Mouse (Mus musculus): ENCODE measurements around the gene Myrip. TPM values are rescaled to one million over a fixed set of nuclear protein-coding genes. Genes with fewer than 3 reads are reported as not detected.
"Not testable (repeated sequence)": the region's sequence is repeated elsewhere in the genome, so short reads cannot be mapped to it uniquely, and the experiment has no call there.

Gene Myrip
- 0.52 and 0.74 TPM in 2 replicates for polyA plus RNA-seq (2015; fragmentation: Nextera tagmentation; extraction: Ambion mirVana)

DNA sequence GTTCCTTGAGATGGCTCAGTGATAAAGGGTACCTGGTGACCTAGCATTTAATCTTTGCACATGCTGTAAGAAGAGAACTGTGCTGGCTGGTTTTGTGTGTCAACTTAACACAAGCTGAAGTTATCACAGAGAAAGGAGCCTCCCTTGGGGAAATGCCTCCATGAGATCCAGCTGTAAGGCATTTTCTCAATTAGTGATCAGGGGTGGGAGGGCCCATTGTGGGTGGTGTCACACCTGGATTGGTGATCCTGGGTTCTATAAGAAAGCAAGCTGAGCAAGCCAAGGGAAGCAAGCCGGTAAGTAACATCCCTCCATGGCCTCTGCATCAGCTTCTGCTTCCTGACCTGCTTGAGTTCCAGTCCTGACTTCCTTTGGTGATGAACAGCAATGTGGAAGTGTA is at the start of gene Myrip:
TSS of gene Myrip (plus strand) at position 301 of the 400 bp plus-strand sequence.
- H3K27ac ChIP-seq; H3K9ac ChIP-seq; H3K36me3 ChIP-seq; H3K4me3 ChIP-seq (replicated peaks); H3K4me2 ChIP-seq; H3K9me3 ChIP-seq; ATAC-seq (ENCODE audit: insufficient read depth, low FRiP score, low read depth): not testable (repeated sequence)
- Histone ChIP-seq H3K27me3 (replicated peaks) (peaks cover 38% of the 10 kb centered on the region), H3K4me1 (peaks cover 15% of the 10 kb centered on the region)
- WGBS, result 70% methylated on average over 1 of the region's 1 CpGs

DNA sequence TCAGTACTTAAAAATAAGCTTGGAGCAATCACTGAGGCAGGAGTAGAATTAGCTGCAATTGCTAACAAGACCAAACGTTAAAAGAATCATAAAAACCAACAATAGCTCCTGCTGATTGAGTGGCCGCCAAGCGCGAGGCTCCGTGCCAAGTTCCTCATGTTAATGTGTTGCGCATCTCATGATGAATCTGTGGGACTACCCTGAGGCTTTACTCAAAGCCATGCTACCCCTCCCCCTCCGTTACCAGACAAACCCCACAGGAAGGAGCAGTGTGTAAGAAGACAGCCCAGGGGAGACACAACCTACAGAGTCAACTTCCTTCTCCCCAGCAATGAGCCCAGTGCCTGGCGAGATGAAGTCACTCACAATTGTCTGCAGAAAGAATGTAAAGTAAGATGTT is 41.5 kb upstream of the Myrip start:
- ATAC-seq (ENCODE audit: insufficient read depth, low FRiP score, low read depth), result no peak
- Histone ChIP-seq H3K9me3 (no peaks in the 10 kb centered on the region), H3K4me2 (no peak overlapping the region), H3K36me3 (no peaks in the 10 kb centered on the region), H3K27me3 (replicated peaks) (no peaks in the 10 kb centered on the region), H3K4me3 (replicated peaks) (no peak overlapping the region), H3K27ac (no peak overlapping the region), H3K4me1 (no peaks in the 10 kb centered on the region), H3K9ac (no peak overlapping the region)
- 52% methylated on average over 8 of the region's 8 CpGs for WGBS

DNA sequence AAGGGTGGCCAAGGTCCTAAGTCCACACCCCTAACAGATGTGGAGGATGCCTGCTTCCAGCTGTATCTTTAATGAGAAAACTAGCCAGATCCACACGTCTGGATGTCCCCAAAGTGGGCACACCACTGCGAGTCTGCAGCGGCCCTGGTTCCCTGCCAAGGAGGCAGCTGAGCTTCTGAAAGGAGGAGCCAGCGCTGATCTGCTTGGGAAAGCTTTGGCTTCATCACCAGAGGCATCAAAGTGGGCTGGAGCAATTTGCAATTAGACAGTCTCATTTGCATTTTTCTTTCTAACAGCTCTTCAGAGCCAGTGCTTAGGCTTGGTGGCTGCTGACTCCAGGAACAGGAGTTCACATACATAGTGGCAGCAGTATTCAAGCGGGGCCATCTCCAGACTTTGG is 37.3 kb upstream of the Myrip start:
- Histone ChIP-seq H3K4me2 (no peak overlapping the region), H3K4me3 (replicated peaks) (no peak overlapping the region), H3K27me3 (replicated peaks) (no peaks in the 10 kb centered on the region), H3K36me3 (no peaks in the 10 kb centered on the region), H3K4me1 (no peaks in the 10 kb centered on the region), H3K27ac (no peak overlapping the region), H3K9me3 (no peaks in the 10 kb centered on the region), H3K9ac (no peak overlapping the region)
- ATAC-seq (ENCODE audit: insufficient read depth, low FRiP score, low read depth), result no peak
- WGBS, result 56% methylated on average over 5 of the region's 5 CpGs

DNA sequence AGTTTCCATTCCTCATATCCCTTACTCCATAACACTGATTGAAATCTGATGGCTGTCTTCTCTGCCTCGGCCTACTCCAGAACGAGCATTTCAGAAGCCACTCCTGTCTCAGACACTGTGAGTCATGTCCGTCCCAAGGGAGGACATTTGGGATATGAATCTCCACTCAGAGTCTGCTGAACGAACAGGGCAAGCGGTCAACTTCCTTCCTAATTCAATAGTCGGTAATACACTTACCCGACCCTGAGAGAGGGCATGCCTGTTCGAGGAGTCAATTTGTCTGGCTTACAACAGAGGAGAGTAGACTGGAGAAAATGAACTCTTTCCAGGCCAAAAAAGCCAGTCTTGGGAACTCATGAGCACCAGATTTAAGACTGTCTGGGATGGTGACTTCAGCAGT is 28.2 kb upstream of the Myrip start:
- Histone ChIP-seq H3K4me3 (replicated peaks) (no peak overlapping the region), H3K9ac (no peak overlapping the region), H3K27ac (no peak overlapping the region), H3K36me3 (no peaks in the 10 kb centered on the region), H3K9me3 (no peaks in the 10 kb centered on the region), H3K4me1 (no peaks in the 10 kb centered on the region), H3K4me2 (no peak overlapping the region), H3K27me3 (replicated peaks) (no peaks in the 10 kb centered on the region)
- ATAC-seq (ENCODE audit: insufficient read depth, low FRiP score, low read depth), result no peak
- 61% methylated on average over 8 of the region's 8 CpGs for WGBS

DNA sequence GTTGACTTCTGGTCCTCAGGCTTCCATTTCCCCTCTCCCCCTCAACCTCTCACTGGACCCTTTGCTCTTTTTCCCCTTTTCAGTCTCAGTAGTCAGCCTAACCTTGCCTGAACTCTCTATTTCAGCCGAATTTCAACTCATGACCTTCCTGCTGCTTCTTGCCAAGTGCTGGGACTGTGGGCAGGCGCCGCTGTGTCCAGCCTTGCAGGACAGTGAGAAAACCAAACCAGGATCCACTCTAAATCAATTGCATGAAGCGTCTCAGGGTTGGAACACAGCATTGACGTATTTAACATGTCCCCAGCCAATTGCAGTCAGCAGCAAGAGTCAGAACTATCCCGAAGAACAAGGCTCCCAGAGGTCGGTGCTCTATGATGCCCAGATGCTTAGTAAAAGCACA is 26.1 kb upstream of the Myrip start:
- no peaks in the 10 kb centered on the region for H3K27me3 ChIP-seq (replicated peaks)
- no peaks in the 10 kb centered on the region for H3K36me3 ChIP-seq
- no peak for ATAC-seq (ENCODE audit: insufficient read depth, low FRiP score, low read depth)
- H3K27ac ChIP-seq, result no peak overlapping the region
- H3K4me2 ChIP-seq, result no peak overlapping the region
- no peak overlapping the region for H3K4me3 ChIP-seq (replicated peaks)
- no peak overlapping the region for H3K9ac ChIP-seq
- no peaks in the 10 kb centered on the region for H3K9me3 ChIP-seq
- 68% methylated on average over 7 of the region's 7 CpGs for WGBS
- H3K4me1 ChIP-seq, result no peaks in the 10 kb centered on the region

DNA sequence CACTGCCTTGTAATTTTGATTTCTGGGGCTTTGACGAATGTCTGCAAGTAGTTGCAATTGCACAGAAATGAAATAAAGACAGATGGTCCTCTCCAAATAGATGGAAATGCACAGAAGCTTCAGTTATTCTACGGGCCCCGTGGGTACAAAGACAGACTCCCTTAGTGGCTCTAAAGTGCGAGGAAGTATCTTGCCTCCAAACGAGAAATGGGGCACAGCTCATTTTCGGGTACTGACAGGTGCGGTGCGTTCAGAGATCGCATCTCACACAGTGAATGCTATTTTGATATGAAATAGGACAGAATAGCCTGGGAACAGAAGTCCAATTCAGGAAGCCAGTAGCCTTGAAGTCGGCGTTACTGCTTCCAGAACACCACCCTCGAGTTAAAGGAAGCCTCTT is 20.2 kb upstream of the Myrip start:
- no peaks in the 10 kb centered on the region for H3K27me3 ChIP-seq (replicated peaks)
- no peaks in the 10 kb centered on the region for H3K4me1 ChIP-seq
- H3K4me3 ChIP-seq (replicated peaks), result no peak overlapping the region
- no peak overlapping the region for H3K27ac ChIP-seq
- H3K9me3 ChIP-seq, result no peaks in the 10 kb centered on the region
- H3K9ac ChIP-seq, result no peak overlapping the region
- no peak overlapping the region for H3K4me2 ChIP-seq
- ATAC-seq (ENCODE audit: insufficient read depth, low FRiP score, low read depth), result no peak
- WGBS, result 86% methylated on average over 12 of the region's 12 CpGs
- no peaks in the 10 kb centered on the region for H3K36me3 ChIP-seq

GRCm38 (mm10) chr9:120282461-120283047 is 18.8 kb upstream of the Myrip start:
- 55% methylated on average over 9 of the region's 9 CpGs for WGBS
- H3K4me3 ChIP-seq (replicated peaks), result no peak overlapping the region
- ATAC-seq (ENCODE audit: insufficient read depth, low FRiP score, low read depth), result no peak
- H3K27me3 ChIP-seq (replicated peaks), result no peaks in the 10 kb centered on the region
- no peak overlapping the region for H3K4me2 ChIP-seq
- H3K4me1 ChIP-seq, result no peaks in the 10 kb centered on the region
- H3K27ac ChIP-seq, result no peak overlapping the region
- H3K9me3 ChIP-seq, result no peaks in the 10 kb centered on the region
- H3K9ac ChIP-seq, result no peak overlapping the region
- no peaks in the 10 kb centered on the region for H3K36me3 ChIP-seq

DNA sequence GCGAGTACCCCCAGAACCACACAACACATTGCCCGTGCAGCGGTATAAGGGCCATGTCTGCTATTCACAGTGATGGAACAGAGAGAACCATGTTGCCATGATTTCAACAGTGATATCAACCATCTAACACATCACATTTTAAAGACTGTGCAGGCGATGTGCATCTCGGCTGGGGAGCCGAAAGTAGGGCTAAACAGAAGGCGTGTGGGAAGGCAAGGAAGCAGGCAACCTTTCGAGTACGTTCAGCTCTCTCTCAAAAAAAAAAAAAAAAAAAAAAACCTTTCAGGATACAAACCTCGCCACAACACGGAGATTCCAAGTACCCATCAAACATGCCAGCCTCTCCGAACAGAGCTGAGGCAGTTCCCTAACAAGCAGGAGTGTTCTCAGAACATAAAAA is 17.8 kb upstream of the Myrip start:
- no peaks in the 10 kb centered on the region for H3K9me3 ChIP-seq
- H3K4me3 ChIP-seq (replicated peaks), result no peak overlapping the region
- ATAC-seq (ENCODE audit: insufficient read depth, low FRiP score, low read depth), result no peak
- no peak overlapping the region for H3K4me2 ChIP-seq
- no peaks in the 10 kb centered on the region for H3K36me3 ChIP-seq
- no peak overlapping the region for H3K27ac ChIP-seq
- H3K27me3 ChIP-seq (replicated peaks), result no peaks in the 10 kb centered on the region
- no peaks in the 10 kb centered on the region for H3K4me1 ChIP-seq
- no peak overlapping the region for H3K9ac ChIP-seq
- 88% methylated on average over 12 of the region's 12 CpGs for whole genome bisulfite sequencing

DNA sequence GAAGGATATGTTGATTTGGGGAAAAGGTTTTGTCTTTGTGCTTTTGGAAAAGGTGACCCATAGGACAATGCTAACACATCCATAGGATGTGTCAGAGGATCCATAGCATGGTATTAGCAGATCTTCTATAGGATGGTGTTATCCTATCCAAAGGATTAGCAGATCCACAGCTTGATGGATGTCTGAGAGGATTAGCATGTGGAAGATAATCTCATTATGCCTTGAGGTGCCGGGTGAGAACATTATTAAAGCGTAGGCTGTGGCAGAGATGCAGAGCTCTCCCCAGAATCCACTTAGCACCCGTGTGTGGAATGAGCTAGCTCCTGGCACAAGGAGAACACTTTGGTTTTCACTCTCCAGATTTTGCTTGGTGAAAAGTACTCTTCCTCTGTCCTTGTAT is 13.3 kb upstream of the Myrip start:
- Histone ChIP-seq H3K27ac (no peak overlapping the region), H3K36me3 (no peaks in the 10 kb centered on the region), H3K4me3 (replicated peaks) (no peak overlapping the region), H3K9ac (no peak overlapping the region), H3K9me3 (no peaks in the 10 kb centered on the region), H3K4me2 (no peak overlapping the region), H3K27me3 (replicated peaks) (no peaks in the 10 kb centered on the region), H3K4me1 (no peaks in the 10 kb centered on the region)
- ATAC-seq (ENCODE audit: insufficient read depth, low FRiP score, low read depth), result no peak
- WGBS, result 44% methylated on average over 3 of the region's 3 CpGs

- WGBS, result 87% methylated on average over 2 of the region's 2 CpGs
- ATAC-seq (ENCODE audit: insufficient read depth, low FRiP score, low read depth), result no peak
- H3K4me1 ChIP-seq, result no peaks in the 10 kb centered on the region
- H3K9me3 ChIP-seq, result no peaks in the 10 kb centered on the region
- H3K4me3 ChIP-seq (replicated peaks), result no peak overlapping the region
- H3K9ac ChIP-seq, result no peak overlapping the region
- H3K27me3 ChIP-seq (replicated peaks), result no peaks in the 10 kb centered on the region
- no peak overlapping the region for H3K27ac ChIP-seq
- no peak overlapping the region for H3K4me2 ChIP-seq
- no peaks in the 10 kb centered on the region for H3K36me3 ChIP-seq
These were observed 10.9 kb upstream of the Myrip start for GRCm38 (mm10) chr9:120290375-120290774.

- no peak overlapping the region for H3K4me3 ChIP-seq (replicated peaks)
- H3K27ac ChIP-seq, result no peak overlapping the region
- no peaks in the 10 kb centered on the region for H3K36me3 ChIP-seq
- H3K27me3 ChIP-seq (replicated peaks), result no peaks in the 10 kb centered on the region
- no peaks in the 10 kb centered on the region for H3K4me1 ChIP-seq
- no peak overlapping the region for H3K4me2 ChIP-seq
- 72% methylated on average over 5 of the region's 5 CpGs for WGBS
- ATAC-seq (ENCODE audit: insufficient read depth, low FRiP score, low read depth), result no peak
- no peaks in the 10 kb centered on the region for H3K9me3 ChIP-seq
- H3K9ac ChIP-seq, result no peak overlapping the region
These were observed 8.8 kb upstream of the Myrip start for GRCm38 (mm10) chr9:120292488-120292887.

- no peak for ATAC-seq (ENCODE audit: insufficient read depth, low FRiP score, low read depth)
- no peaks in the 10 kb centered on the region for H3K36me3 ChIP-seq
- no peak overlapping the region for H3K4me2 ChIP-seq
- H3K4me3 ChIP-seq (replicated peaks), result no peak overlapping the region
- H3K9ac ChIP-seq, result no peak overlapping the region
- no peak overlapping the region for H3K27ac ChIP-seq
- no peaks in the 10 kb centered on the region for H3K4me1 ChIP-seq
- no peaks in the 10 kb centered on the region for H3K27me3 ChIP-seq (replicated peaks)
- WGBS, result 81% methylated on average over 5 of the region's 5 CpGs
- H3K9me3 ChIP-seq, result no peaks in the 10 kb centered on the region
These were observed 5.8 kb upstream of the Myrip start for GRCm38 (mm10) chr9:120295527-120295926.

DNA sequence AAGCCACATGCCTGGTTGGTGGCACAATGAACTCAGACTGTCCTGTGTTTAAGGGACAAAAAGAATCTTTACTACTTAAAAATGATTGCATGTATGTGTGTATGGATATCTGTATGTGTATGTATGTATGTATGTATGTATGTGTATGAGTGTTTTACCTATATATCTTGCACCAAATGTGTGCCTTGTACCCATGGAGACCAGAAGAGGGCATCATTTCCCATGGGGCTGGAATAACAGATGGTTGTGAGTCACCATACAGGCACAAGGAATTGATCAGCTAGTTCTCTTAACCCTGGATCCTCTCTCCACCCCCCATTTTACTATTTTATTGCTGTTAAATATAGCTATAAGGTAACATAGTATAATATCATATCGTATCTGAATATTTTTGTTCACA is 4.4 kb upstream of the Myrip start:
- H3K27ac ChIP-seq, result no peak overlapping the region
- no peak for ATAC-seq (ENCODE audit: insufficient read depth, low FRiP score, low read depth)
- no peak overlapping the region for H3K4me3 ChIP-seq (replicated peaks)
- 91% methylated on average over 1 of the region's 1 CpGs for WGBS
- no peaks in the 10 kb centered on the region for H3K9me3 ChIP-seq
- H3K27me3 ChIP-seq (replicated peaks), result no peaks in the 10 kb centered on the region; the same call in 1 of the 2 replicates
- H3K9ac ChIP-seq, result no peak overlapping the region
- no peaks in the 10 kb centered on the region for H3K36me3 ChIP-seq
- no peak overlapping the region for H3K4me2 ChIP-seq
- no peaks in the 10 kb centered on the region for H3K4me1 ChIP-seq

Data from stomach, embryonic 15.5 days (tissue).